Mouse (Mus musculus): ENCODE data around the gene Pde8b. TPM values are rescaled to one million over a fixed set of nuclear protein-coding genes. Genes with fewer than 3 reads are reported as not detected.

The Pde8b gene
- polyA plus RNA-seq, 1 experiment from 2014 or later = 6.6 TPM

DNA sequence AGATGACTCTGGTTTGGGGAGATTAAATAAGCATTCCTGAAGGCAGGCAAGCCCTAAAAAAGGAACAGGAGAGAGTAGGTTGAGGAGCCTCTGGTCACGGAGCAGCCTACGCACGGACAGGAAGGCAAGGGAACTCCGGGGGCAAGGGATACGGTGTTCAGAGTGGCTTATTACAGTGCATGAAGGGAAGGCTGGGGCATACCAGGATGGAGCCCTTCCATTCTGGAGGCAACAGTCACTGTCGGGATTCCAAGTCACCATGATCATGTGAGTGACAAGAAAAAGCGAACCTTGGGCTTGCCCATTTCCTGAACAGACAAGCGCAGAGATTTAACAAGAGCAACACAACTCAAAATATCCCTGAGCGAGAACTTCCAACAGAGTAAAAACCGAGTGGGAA is 123.3 kb downstream of the Pde8b start:
- H3K9me3 ChIP-seq = no peaks in the 10 kb centered on the region
- no peak overlapping the region for H3K9ac ChIP-seq
- no peak for ATAC-seq (ENCODE audit: borderline replicate concordance, extremely low read depth, low FRiP score, low TSS enrichment)
- WGBS = 85% methylated on average over 10 of the region's 10 CpGs
- no peak overlapping the region for H3K4me3 ChIP-seq
- H3K4me2 ChIP-seq = no peak overlapping the region
- H3K27ac ChIP-seq = no peak overlapping the region
- H3K4me1 ChIP-seq = peaks cover 5% of the 10 kb centered on the region; the same call in 1 of the 2 replicates
- no peaks in the 10 kb centered on the region for H3K27me3 ChIP-seq
- H3K36me3 ChIP-seq = no peaks in the 10 kb centered on the region

DNA sequence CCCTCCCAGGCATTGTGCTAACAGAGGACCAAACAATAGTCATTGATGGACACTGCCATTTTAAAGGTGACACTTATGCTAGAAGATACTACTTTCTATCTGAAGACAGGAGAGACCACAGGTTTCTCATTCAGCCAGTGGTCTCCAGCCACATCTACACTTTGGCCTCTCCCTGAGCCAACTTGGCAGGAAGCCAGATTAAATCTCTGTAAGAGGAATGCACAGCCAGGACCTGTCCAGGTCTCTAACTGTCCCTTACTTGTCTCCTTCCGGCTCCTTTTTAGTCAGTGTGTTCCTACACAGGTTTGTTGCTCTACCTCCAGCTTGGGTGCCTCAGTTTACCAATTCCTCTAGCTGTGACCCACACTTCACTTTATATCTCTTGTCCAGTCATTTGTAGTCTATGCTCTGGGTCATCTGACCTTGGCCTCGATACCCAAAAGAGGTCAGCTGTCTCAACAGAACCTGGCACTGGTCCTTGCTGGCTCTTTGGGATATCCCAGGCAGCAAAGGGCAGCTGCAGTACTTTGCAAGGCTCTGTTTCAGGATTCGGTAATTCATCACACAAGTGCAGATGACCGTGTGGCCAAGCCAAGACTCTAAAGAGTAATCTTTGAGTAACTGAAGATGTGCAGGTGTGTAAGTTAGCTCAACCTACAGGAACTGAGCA is 124.5 kb downstream of the Pde8b start:
- 84% methylated on average over 4 of the region's 4 CpGs for WGBS
- Histone ChIP-seq H3K4me2 (no peak overlapping the region), H3K4me3 (no peak overlapping the region), H3K9me3 (no peaks in the 10 kb centered on the region), H3K36me3 (no peaks in the 10 kb centered on the region), H3K27me3 (no peaks in the 10 kb centered on the region), H3K9ac (no peak overlapping the region), H3K27ac (no peak overlapping the region), H3K4me1 (peaks cover 5% of the 10 kb centered on the region; the same call in 1 of the 2 replicates)
- no peak for ATAC-seq (ENCODE audit: borderline replicate concordance, extremely low read depth, low FRiP score, low TSS enrichment)

DNA sequence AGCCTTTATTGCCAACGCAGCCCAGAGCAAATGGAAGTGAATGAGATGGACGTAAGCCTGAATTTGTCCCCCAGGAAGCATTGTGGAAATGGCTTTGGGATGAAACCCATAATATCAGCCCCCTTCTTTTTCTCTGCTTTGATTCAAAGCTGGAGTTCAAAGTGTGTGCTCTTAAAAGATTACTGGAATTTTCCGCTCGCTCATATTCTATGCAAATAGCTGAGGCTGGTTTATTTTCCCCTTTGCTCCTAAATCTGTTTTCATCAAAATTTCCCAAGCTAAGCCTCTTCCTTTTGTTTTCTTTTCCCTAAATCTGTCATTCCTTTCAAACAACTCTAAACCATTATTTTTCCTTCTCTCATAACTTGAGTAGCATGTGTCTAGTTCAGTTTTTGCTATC is 129.6 kb downstream of the Pde8b start:
- Histone ChIP-seq H3K9ac (no peak overlapping the region), H3K36me3 (no peaks in the 10 kb centered on the region), H3K4me1 (peaks cover 2% of the 10 kb centered on the region; the same call in 1 of the 2 replicates), H3K9me3 (no peaks in the 10 kb centered on the region), H3K27ac (no peak overlapping the region), H3K27me3 (no peaks in the 10 kb centered on the region), H3K4me3 (no peak overlapping the region), H3K4me2 (no peak overlapping the region)
- no peak for ATAC-seq (ENCODE audit: borderline replicate concordance, extremely low read depth, low FRiP score, low TSS enrichment)
- WGBS = 84% methylated on average over 4 of the region's 4 CpGs

DNA sequence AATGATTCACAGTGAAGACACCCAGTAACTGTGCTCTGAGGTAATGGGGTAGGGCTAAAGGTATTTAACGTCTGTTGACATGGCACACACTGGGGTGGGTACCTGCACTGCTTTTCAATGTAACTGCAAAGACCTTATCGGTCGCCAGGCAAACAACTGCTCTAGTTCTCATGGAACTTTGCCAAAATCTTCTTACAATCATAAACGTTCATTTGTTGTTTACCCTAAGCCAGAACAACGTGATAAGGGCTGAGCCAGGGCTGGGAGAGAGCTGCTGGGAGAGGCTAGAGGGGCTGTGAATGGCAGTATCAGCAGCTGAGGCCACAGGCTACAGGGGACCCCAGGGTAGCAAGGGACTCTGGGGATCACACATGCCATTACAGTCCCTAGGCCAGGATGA is 136.4 kb downstream of the Pde8b start:
- ATAC-seq (ENCODE audit: borderline replicate concordance, extremely low read depth, low FRiP score, low TSS enrichment) = peak; percentile 89
- H3K27me3 ChIP-seq = no peaks in the 10 kb centered on the region
- H3K36me3 ChIP-seq = no peaks in the 10 kb centered on the region
- no peak overlapping the region for H3K4me2 ChIP-seq
- 8% methylated on average over 5 of the region's 5 CpGs for WGBS
- peaks cover 14% of the 10 kb centered on the region for H3K4me1 ChIP-seq
- H3K9ac ChIP-seq = no peak overlapping the region
- H3K4me3 ChIP-seq = no peak overlapping the region
- H3K9me3 ChIP-seq = no peaks in the 10 kb centered on the region
- peak overlapping the region; percentile 70 for H3K27ac ChIP-seq

DNA sequence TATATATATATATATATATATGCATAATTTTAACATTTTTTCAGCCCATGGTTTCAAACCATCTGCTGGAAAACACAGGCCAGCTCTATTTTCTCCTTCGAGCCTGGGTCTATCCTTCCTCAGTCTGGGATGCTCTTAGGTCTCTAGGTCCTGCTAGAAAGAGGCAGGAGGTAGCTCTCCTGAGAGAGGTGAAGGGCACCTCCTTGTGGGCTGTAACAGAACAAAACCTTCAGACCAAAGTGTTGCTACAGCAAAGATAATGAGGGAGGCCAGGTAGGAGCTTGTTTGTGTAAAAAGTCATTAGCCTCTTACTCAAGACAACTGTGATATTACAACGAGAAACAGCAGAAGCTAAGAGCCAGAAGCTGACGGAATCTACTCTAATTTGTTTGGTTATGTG is 140.6 kb downstream of the Pde8b start:
- 47% methylated on average over 3 of the region's 3 CpGs for WGBS
- no peak for ATAC-seq (ENCODE audit: borderline replicate concordance, extremely low read depth, low FRiP score, low TSS enrichment)
- Histone ChIP-seq H3K4me3 (no peak overlapping the region), H3K27ac (no peak overlapping the region), H3K4me2 (no peak overlapping the region), H3K36me3 (no peaks in the 10 kb centered on the region), H3K4me1 (peaks cover 14% of the 10 kb centered on the region), H3K9me3 (no peaks in the 10 kb centered on the region), H3K9ac (no peak overlapping the region), H3K27me3 (no peaks in the 10 kb centered on the region)

GRCm38 (mm10) chr13:95108035-95108434 is 142.1 kb downstream of the Pde8b start:
- H3K36me3 ChIP-seq = no peaks in the 10 kb centered on the region
- H3K9ac ChIP-seq = no peak overlapping the region
- ATAC-seq (ENCODE audit: borderline replicate concordance, extremely low read depth, low FRiP score, low TSS enrichment) = no peak
- H3K9me3 ChIP-seq = no peaks in the 10 kb centered on the region
- H3K4me2 ChIP-seq = no peak overlapping the region
- no peak overlapping the region for H3K4me3 ChIP-seq
- H3K27me3 ChIP-seq = no peaks in the 10 kb centered on the region
- no peak overlapping the region for H3K27ac ChIP-seq
- WGBS = 38% methylated on average over 7 of the region's 7 CpGs
- 0 out of 2 replicates have a peak, but pooled peaks cover 2% of the 10 kb centered on the region for H3K4me1 ChIP-seq

DNA sequence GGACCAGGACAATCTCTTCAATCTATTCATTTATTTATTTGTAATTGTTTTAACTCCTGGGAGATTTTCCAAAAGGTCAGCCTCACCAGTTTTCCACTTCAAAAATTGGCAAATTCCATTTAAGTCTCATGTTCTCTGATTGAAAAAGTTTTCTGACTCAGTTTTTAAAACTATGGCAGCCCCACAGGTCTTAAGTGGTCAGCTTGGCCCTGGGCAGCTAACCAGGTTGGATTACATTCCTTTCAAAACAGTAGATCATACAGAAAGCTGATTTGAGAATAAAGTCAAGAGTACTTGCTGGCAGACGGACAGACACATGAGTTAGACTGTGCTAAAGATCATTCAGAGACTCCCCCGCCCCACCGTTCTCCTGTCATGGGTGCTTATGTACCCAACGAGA is 145.3 kb downstream of the Pde8b start:
- Histone ChIP-seq H3K9me3 (no peaks in the 10 kb centered on the region), H3K27me3 (no peaks in the 10 kb centered on the region), H3K27ac (peak overlapping the region; percentile 47; the same call in 1 of the 2 replicates), H3K9ac (no peak overlapping the region), H3K4me3 (no peak overlapping the region), H3K36me3 (no peaks in the 10 kb centered on the region), H3K4me1 (no peaks in the 10 kb centered on the region), H3K4me2 (no peak overlapping the region)
- ATAC-seq (ENCODE audit: borderline replicate concordance, extremely low read depth, low FRiP score, low TSS enrichment) = peak; percentile 62; the same call in 1 of the 2 replicates
- WGBS = 60% methylated on average over 4 of the region's 4 CpGs

GRCm38 (mm10) chr13:95102985-95103590 is 147.0 kb downstream of the Pde8b start:
- ATAC-seq (ENCODE audit: borderline replicate concordance, extremely low read depth, low FRiP score, low TSS enrichment) = no peak
- 50% methylated on average over 4 of the region's 4 CpGs for WGBS
- Histone ChIP-seq H3K9ac (no peak overlapping the region), H3K27me3 (no peaks in the 10 kb centered on the region), H3K4me3 (no peak overlapping the region), H3K4me2 (no peak overlapping the region), H3K27ac (no peak overlapping the region), H3K4me1 (no peaks in the 10 kb centered on the region), H3K36me3 (no peaks in the 10 kb centered on the region), H3K9me3 (no peaks in the 10 kb centered on the region)

DNA sequence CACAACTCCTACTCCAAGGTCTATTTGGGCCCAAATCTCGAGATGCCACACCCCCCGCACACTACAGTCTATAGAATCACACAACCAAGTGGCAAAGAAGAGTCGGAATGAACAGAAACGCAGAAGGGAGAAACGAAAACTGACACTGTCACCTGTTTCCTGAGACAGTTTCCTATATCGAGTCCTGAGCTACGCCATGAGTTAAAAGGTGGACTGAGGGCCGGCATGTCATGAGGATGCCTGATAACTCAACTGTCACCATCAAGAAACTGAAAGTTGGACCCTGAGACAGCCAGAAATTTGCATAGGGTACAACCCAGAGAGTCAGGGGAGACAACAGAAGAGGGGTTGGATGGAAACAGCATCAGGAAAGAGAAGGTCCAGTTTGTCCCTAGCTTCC is 148.8 kb downstream of the Pde8b start:
- peaks cover 9% of the 10 kb centered on the region; the same call in 1 of the 2 replicates for H3K4me1 ChIP-seq
- H3K9me3 ChIP-seq = no peaks in the 10 kb centered on the region
- H3K27ac ChIP-seq = no peak overlapping the region
- no peak overlapping the region for H3K4me3 ChIP-seq
- no peaks in the 10 kb centered on the region for H3K36me3 ChIP-seq
- H3K9ac ChIP-seq = no peak overlapping the region
- ATAC-seq (ENCODE audit: borderline replicate concordance, extremely low read depth, low FRiP score, low TSS enrichment) = no peak
- no peak overlapping the region for H3K4me2 ChIP-seq
- no peaks in the 10 kb centered on the region for H3K27me3 ChIP-seq
- 84% methylated on average over 8 of the region's 8 CpGs for WGBS

- no peak overlapping the region for H3K9ac ChIP-seq
- no peak overlapping the region for H3K27ac ChIP-seq
- no peak for ATAC-seq (ENCODE audit: borderline replicate concordance, extremely low read depth, low FRiP score, low TSS enrichment)
- no peaks in the 10 kb centered on the region for H3K27me3 ChIP-seq
- H3K36me3 ChIP-seq = no peaks in the 10 kb centered on the region
- H3K4me1 ChIP-seq = peaks cover 9% of the 10 kb centered on the region; the same call in 1 of the 2 replicates
- H3K4me3 ChIP-seq = no peak overlapping the region
- H3K4me2 ChIP-seq = no peak overlapping the region
- 53% methylated on average over 8 of the region's 8 CpGs for WGBS
- no peaks in the 10 kb centered on the region for H3K9me3 ChIP-seq
Observed at GRCm38 (mm10) chr13:95098931-95099720, 151.0 kb downstream of the Pde8b start.

DNA sequence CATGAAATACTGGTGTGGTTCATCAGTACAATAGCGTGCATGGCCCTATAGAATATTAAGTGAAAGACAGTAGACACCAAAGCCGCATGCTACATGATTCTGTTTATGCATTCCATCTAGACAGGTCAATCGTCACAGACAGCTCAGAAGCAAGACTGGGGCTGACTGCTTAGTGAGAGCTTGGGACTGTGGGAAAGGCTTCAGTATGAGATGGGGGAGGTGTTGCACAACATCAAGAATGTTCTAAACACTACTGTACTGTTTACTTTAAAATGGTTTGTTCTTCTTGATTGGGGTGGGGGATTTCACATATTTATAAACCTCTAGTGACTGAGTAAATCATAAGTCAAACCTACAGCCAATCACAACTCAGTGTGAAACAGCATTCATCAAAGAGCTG is 153.5 kb downstream of the Pde8b start:
- WGBS = 37% methylated on average over 3 of the region's 3 CpGs
- H3K4me3 ChIP-seq = no peak overlapping the region
- ATAC-seq (ENCODE audit: borderline replicate concordance, extremely low read depth, low FRiP score, low TSS enrichment) = peak; percentile 69; the same call in 1 of the 2 replicates
- no peak overlapping the region for H3K9ac ChIP-seq
- H3K4me2 ChIP-seq = no peak overlapping the region
- no peaks in the 10 kb centered on the region for H3K27me3 ChIP-seq
- no peaks in the 10 kb centered on the region for H3K9me3 ChIP-seq
- H3K4me1 ChIP-seq = peaks cover 10% of the 10 kb centered on the region; the same call in 1 of the 2 replicates
- no peak overlapping the region for H3K27ac ChIP-seq
- no peaks in the 10 kb centered on the region for H3K36me3 ChIP-seq

- Histone ChIP-seq H3K27ac (no peak overlapping the region), H3K4me3 (no peak overlapping the region), H3K36me3 (no peaks in the 10 kb centered on the region), H3K9me3 (no peaks in the 10 kb centered on the region), H3K4me2 (no peak overlapping the region), H3K27me3 (no peaks in the 10 kb centered on the region), H3K4me1 (peaks cover 12% of the 10 kb centered on the region; the same call in 1 of the 2 replicates), H3K9ac (no peak overlapping the region)
- 61% methylated on average over 10 of the region's 10 CpGs for WGBS
- ATAC-seq (ENCODE audit: borderline replicate concordance, extremely low read depth, low FRiP score, low TSS enrichment) = no peak
Observed at GRCm38 (mm10) chr13:95095860-95096259, 154.3 kb downstream of the Pde8b start.

Measured in lung, embryonic 15.5 days (tissue).